ENCODE assay signal across 20 mouse cellular contexts in the genomic region with DNA sequence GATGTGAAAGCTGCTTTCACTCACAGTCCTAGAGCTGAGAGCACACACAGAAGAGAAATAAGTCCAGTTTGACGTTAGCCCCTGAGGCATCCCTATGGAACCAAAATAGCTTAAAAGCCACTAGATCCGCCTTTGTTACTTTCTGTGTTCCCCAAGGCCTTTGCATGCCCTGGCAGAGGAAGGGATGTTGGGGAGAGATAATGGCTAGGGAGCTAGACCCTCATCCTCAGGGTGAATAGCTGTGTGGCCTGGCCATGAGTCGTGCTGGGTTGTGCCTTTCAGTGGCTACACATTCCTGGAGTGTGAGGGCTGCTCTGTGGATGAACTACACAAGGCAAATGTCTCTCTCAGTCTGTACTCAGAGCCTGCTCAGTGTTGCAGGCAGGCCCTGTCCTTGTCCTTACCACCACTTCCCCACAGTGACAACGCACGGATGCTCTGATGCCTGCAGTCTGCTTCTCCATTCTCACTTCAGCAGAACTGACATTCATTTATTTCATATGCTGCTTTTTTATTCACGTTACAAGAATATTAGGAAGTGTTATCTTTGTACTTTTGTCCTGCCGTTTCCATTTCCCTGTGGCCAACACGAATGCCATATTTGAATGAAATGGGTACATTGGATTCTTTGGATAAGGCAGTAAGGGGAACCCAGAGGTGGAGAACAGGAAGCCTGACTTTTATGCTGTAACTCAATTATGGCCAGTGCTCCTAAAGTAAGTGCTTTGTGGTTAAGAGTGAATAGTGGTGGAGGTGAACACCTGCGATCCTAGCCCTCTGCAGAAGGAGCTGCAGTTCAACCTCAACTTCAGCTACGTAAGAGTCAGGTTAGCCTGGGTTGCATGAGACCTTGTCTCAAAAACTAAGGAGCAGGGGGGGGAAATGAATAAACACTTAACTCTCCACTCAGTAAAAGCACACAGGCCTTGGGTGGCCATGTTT. TPM values are rescaled to one million over a fixed set of nuclear protein-coding genes. Genes with fewer than 3 reads are reported as not detected.
DNase-seq lines count a peak whose midpoint lies in the region; ATAC-seq lines count a peak whose summit lies in the region.
"Had no signal": no experiment of that assay in that cellular context is flagged by ENCODE, and none has a peak within 500 bp of the region (broad histone marks: within the 10 kb centered on the region; RNA-seq: fewer than 3 reads in every experiment).

No protein-coding gene starts in this region.

- ATAC-seq in embryonic facial prominence, embryonic 13.5 days (ENCODE audit: insufficient number of reproducible peaks, insufficient read depth, low FRiP score, low TSS enrichment, low read depth) = no peak
- ATAC-seq in megakaryocyte-erythroid progenitor cell, adult 5-6 weeks (replicated peaks; ENCODE audit: low FRiP score, low TSS enrichment, poor library complexity, severe bottlenecking) = peak; percentile 24; the same call in 1 of the 2 replicates
- no peak for ATAC-seq in intestine, embryonic 15.5 days
- ATAC-seq: forebrain, embryonic 14.5 days had no signal

- H3K4me1 ChIP-seq in embryonic facial prominence, embryonic 13.5 days = peaks cover 43% of the 10 kb centered on the region
- H3K4me1 ChIP-seq in embryonic facial prominence, embryonic 10.5 days = peaks cover 35% of the 10 kb centered on the region
- peaks cover 22% of the 10 kb centered on the region for H3K4me1 ChIP-seq in intestine, embryonic 15.5 days (replicated peaks)

- H3K27me3 ChIP-seq in embryonic facial prominence, embryonic 13.5 days = no peaks in the 10 kb centered on the region
- H3K27me3 ChIP-seq in embryonic facial prominence, embryonic 10.5 days (replicated peaks; ENCODE audit: low read depth, poor library complexity, severe bottlenecking) = no peaks in the 10 kb centered on the region
- no peaks in the 10 kb centered on the region for H3K27me3 ChIP-seq in intestine, embryonic 15.5 days (replicated peaks)
- H3K27me3 ChIP-seq: limb, embryonic 12.5 days; stomach, embryonic 15.5 days had no signal

- H3K9me3 ChIP-seq in embryonic facial prominence, embryonic 13.5 days = no peaks in the 10 kb centered on the region
- no peaks in the 10 kb centered on the region for H3K9me3 ChIP-seq in embryonic facial prominence, embryonic 10.5 days
- no peaks in the 10 kb centered on the region for H3K9me3 ChIP-seq in intestine, embryonic 15.5 days
- H3K9me3 ChIP-seq: limb, embryonic 12.5 days; stomach, embryonic 15.5 days had no signal

- no peak overlapping the region for H3K4me2 ChIP-seq in embryonic facial prominence, embryonic 13.5 days
- H3K4me2 ChIP-seq in intestine, embryonic 15.5 days (replicated peaks) = no peak overlapping the region
- H3K4me2 ChIP-seq: limb, embryonic 12.5 days; lung, embryonic 14.5 days; stomach, embryonic 15.5 days had no signal

- DNase-seq in embryonic facial prominence, embryonic 10.5 days (ENCODE audit: low spot score) = no peak
- DNase-seq in testis, postnatal 10 days (ENCODE audit: low spot score) = peak; percentile 30
- no peak for DNase-seq in testis, postnatal 14 days (ENCODE audit: low spot score)
- DNase-seq in urinary bladder, postnatal 36 days (ENCODE audit: low spot score in 2 of 2) = no peak
- no peak for DNase-seq in adrenal gland, adult 18-20 months (ENCODE audit: low spot score in 2 of 2)
- DNase-seq: adrenal gland, adult 2 months; cerebellum, adult 8-10 months; embryo, embryonic 11 days; gastrocnemius, adult 2 months; heart, postnatal 10 days; kidney, adult 9 months; lung, embryonic 14.5 days; right cerebral cortex, adult 18-20 months had no signal

- 0 out of 2 replicates have a peak overlapping the region, but pooled peaks have one; percentile 21 for H3K9ac ChIP-seq in embryonic facial prominence, embryonic 13.5 days
- H3K9ac ChIP-seq in intestine, embryonic 15.5 days = no peak overlapping the region
- H3K9ac ChIP-seq: limb, embryonic 12.5 days; lung, embryonic 14.5 days; stomach, embryonic 15.5 days had no signal

- H3K27ac ChIP-seq in embryonic facial prominence, embryonic 13.5 days = no peak overlapping the region
- no peak overlapping the region for H3K27ac ChIP-seq in embryonic facial prominence, embryonic 10.5 days (replicated peaks)
- no peak overlapping the region for H3K27ac ChIP-seq in intestine, embryonic 15.5 days
- H3K27ac ChIP-seq: gastrocnemius, adult 2 months; heart, adult 2 months; limb, embryonic 12.5 days; stomach, embryonic 15.5 days had no signal

- peaks cover 98% of the 10 kb centered on the region for H3K36me3 ChIP-seq in embryonic facial prominence, embryonic 13.5 days
- H3K36me3 ChIP-seq in embryonic facial prominence, embryonic 10.5 days (replicated peaks) = peaks cover 100% of the 10 kb centered on the region
- H3K36me3 ChIP-seq in intestine, embryonic 15.5 days = peaks cover 64% of the 10 kb centered on the region

- WGBS in embryonic facial prominence, embryonic 13.5 days = 84% methylated on average over 10 of the region's 10 CpGs
- 90% methylated on average over 10 of the region's 10 CpGs for WGBS in embryonic facial prominence, embryonic 10.5 days
- WGBS in intestine, embryonic 15.5 days = 86% methylated on average over 10 of the region's 10 CpGs

- no peak overlapping the region for H3K4me3 ChIP-seq in embryonic facial prominence, embryonic 13.5 days
- no peak overlapping the region for H3K4me3 ChIP-seq in embryonic facial prominence, embryonic 10.5 days
- H3K4me3 ChIP-seq in intestine, embryonic 15.5 days (replicated peaks) = no peak overlapping the region
- H3K4me3 ChIP-seq: gastrocnemius, adult 2 months; heart, adult 2 months; limb, embryonic 12.5 days; stomach, embryonic 15.5 days had no signal

RNA-seq across cellular contexts. Expression of a gene that starts 9.5 kb away (rescaled TPM):
- 52.0 and 52.7 TPM in 2 replicates for polyA plus RNA-seq in embryonic facial prominence, embryonic 13.5 days (2015; fragmentation: Nextera tagmentation; extraction: Ambion mirVana)
- 91.5 and 96.8 TPM in 2 replicates for polyA plus RNA-seq in embryonic facial prominence, embryonic 10.5 days (2016; fragmentation: Nextera tagmentation; extraction: Ambion mirVana)
- total RNA-seq in megakaryocyte-erythroid progenitor cell, adult 5-6 weeks (2014; fragmentation: Nextera tagmentation) = 89.5 and 92.4 TPM in 2 replicates
- 64.2 and 78.3 TPM in 2 replicates for total RNA-seq in megakaryocyte-erythroid progenitor cell, adult 5-6 weeks (2017)
- 34.2 and 36.1 TPM in 2 replicates for polyA plus RNA-seq in intestine, embryonic 15.5 days (2015; fragmentation: Nextera tagmentation; extraction: Ambion mirVana)
- 10 to 100 TPM; 16.1 to 24.6 TPM for total RNA-seq in adrenal gland, adult 18-20 months (2021)

RNA-seq across cellular contexts. Expression of a gene that starts 31.9 kb away (rescaled TPM):
- polyA plus RNA-seq in embryonic facial prominence, embryonic 13.5 days (2015; fragmentation: Nextera tagmentation; extraction: Ambion mirVana) = 214 and 250 TPM in 2 replicates
- 287 and 303 TPM in 2 replicates for polyA plus RNA-seq in embryonic facial prominence, embryonic 10.5 days (2016; fragmentation: Nextera tagmentation; extraction: Ambion mirVana)
- 178 and 211 TPM in 2 replicates for total RNA-seq in megakaryocyte-erythroid progenitor cell, adult 5-6 weeks (2014; fragmentation: Nextera tagmentation)
- 230 and 276 TPM in 2 replicates for total RNA-seq in megakaryocyte-erythroid progenitor cell, adult 5-6 weeks (2017)
- polyA plus RNA-seq in intestine, embryonic 15.5 days (2015; fragmentation: Nextera tagmentation; extraction: Ambion mirVana) = 209 and 211 TPM in 2 replicates
- 10 to 100 TPM; 77.1 to 94.1 TPM for total RNA-seq in adrenal gland, adult 18-20 months (2021)

RNA-seq across cellular contexts. Expression of a gene that starts 32.1 kb away (rescaled TPM):
- polyA plus RNA-seq in embryonic facial prominence, embryonic 13.5 days (2015; fragmentation: Nextera tagmentation; extraction: Ambion mirVana) = 12.8 and 14.6 TPM in 2 replicates
- 7.3 and 11.2 TPM in 2 replicates for polyA plus RNA-seq in embryonic facial prominence, embryonic 10.5 days (2016; fragmentation: Nextera tagmentation; extraction: Ambion mirVana)
- total RNA-seq in megakaryocyte-erythroid progenitor cell, adult 5-6 weeks (2014; fragmentation: Nextera tagmentation) = 8.3 and 20.5 TPM in 2 replicates
- total RNA-seq in megakaryocyte-erythroid progenitor cell, adult 5-6 weeks (2017) = 17.5 and 28.1 TPM in 2 replicates
- 8.5 and 8.7 TPM in 2 replicates for polyA plus RNA-seq in intestine, embryonic 15.5 days (2015; fragmentation: Nextera tagmentation; extraction: Ambion mirVana)
- 10 to 100 TPM in 1 of 2 experiments, 1 to 10 TPM in 1; 9.1 to 12.0 TPM for total RNA-seq in adrenal gland, adult 18-20 months (2021)
